Mouse (Mus musculus) MEL (cell line): ENCODE data around the gene Hist2h3b.

Experiments used
- CTCF ChIP-seq, 3 experiments: IDR thresholded peaks in 2 of 3; conservative IDR thresholded peaks in 1 of 3; 2 replicates each; pipeline ENCODE4 v1.5.1; 2011 to 2012; ENCODE audit warnings: low read length in 3 of 3, low read depth in 2 of 3, mild to moderate bottlenecking in 2 of 3, improper control_type of control experiment in 1 of 3, inconsistent platforms in 1 of 3, mixed read lengths in 1 of 3, moderate library complexity in 1 of 3; ENCODE audit not compliant: control insufficient read depth in 1 of 3, insufficient read depth in 1 of 3, poor library complexity in 1 of 3, severe bottlenecking in 1 of 3
- GATA1 ChIP-seq: IDR thresholded peaks from 2 replicates; pipeline ENCODE4 v1.6.1; 2011; ENCODE audit warnings: low read depth, low read length, improper control_type of control experiment
- JUND ChIP-seq: IDR thresholded peaks from 2 replicates; pipeline ENCODE4 v1.6.1; 2011; ENCODE audit warnings: low read depth, mild to moderate bottlenecking, improper control_type of control experiment, low read length
- MAFK ChIP-seq: IDR thresholded peaks from 2 replicates; pipeline ENCODE4 v1.6.1; 2011; ENCODE audit warnings: low read depth, mild to moderate bottlenecking, low read length, improper control_type of control experiment, borderline replicate concordance
- MXI1 ChIP-seq: IDR thresholded peaks from 2 replicates; pipeline ENCODE4 v1.6.1; 2011; ENCODE audit warnings: mild to moderate bottlenecking, low read depth, low read length, improper control_type of control experiment
- NRF1 ChIP-seq: IDR thresholded peaks from 2 replicates; pipeline ENCODE4 v1.6.1; 2014; ENCODE audit warnings: low read depth, mild to moderate bottlenecking, inconsistent platforms, low read length, improper control_type of control experiment, moderate library complexity; ENCODE audit not compliant: poor library complexity, insufficient read depth, severe bottlenecking
- POLR2A ChIP-seq, 2 experiments: IDR thresholded peaks; 2 replicates each; pipeline ENCODE4 v1.6.1; 2011 to 2012; ENCODE audit warnings: low read length in 2 of 2, mild to moderate bottlenecking in 2 of 2, control low read depth in 1 of 2, improper control_type of control experiment in 1 of 2, low read depth in 1 of 2, moderate library complexity in 1 of 2; ENCODE audit not compliant: control insufficient read depth in 1 of 2, insufficient read depth in 1 of 2, poor library complexity in 1 of 2
- POLR2AphosphoS2 ChIP-seq: IDR thresholded peaks from 2 replicates; pipeline ENCODE4 v1.6.1; 2011; ENCODE audit warnings: low read length, improper control_type of control experiment
- USF1 ChIP-seq: IDR thresholded peaks from 2 replicates; pipeline ENCODE4 v1.6.1; 2014; ENCODE audit warnings: low read depth, mild to moderate bottlenecking, inconsistent platforms, low read length, improper control_type of control experiment, moderate library complexity
- ZMIZ1 ChIP-seq: IDR thresholded peaks from 2 replicates; pipeline ENCODE4 v1.6.1; 2012; ENCODE audit warnings: low read depth, mild to moderate bottlenecking, inconsistent platforms, low read length, improper control_type of control experiment, moderate library complexity

GRCm38 (mm10) chr3:96264404-96264949 lies 4.0 kb upstream of the Hist2h3b start:
- TF ChIP-seq POLR2AphosphoS2: no peak
- no peak for TF ChIP-seq USF1
- TF ChIP-seq CTCF (IDR thresholded peaks at IDR 0.05 in 2 of 3, conservative IDR thresholded peaks at IDR 0.05 in 1 of 3; ENCODE audit: control insufficient read depth in 1 of 3, insufficient read depth in 1 of 3, low read depth in 2 of 3, low read length in 3 of 3, poor library complexity in 1 of 3, severe bottlenecking in 1 of 3): no peak
- TF ChIP-seq JUND: no peak
- TF ChIP-seq POLR2A (IDR thresholded peaks at IDR 0.05; ENCODE audit: control insufficient read depth in 1 of 2, insufficient read depth in 1 of 2, low read depth in 1 of 2, low read length in 2 of 2, poor library complexity in 1 of 2): no peak
- no peak for TF ChIP-seq MXI1
- TF ChIP-seq MAFK: no peak
- TF ChIP-seq ZMIZ1: no peak
- no peak for TF ChIP-seq GATA1
- TF ChIP-seq NRF1: no peak
